Mouse (Mus musculus): ENCODE results near the gene Cpox.
"Not testable (repeated sequence)": the region's sequence is repeated elsewhere in the genome, so short reads cannot be mapped to it uniquely, and the experiment has no call there.

- not testable (repeated sequence) for TF ChIP-seq EP300 (optimal IDR thresholded peaks at IDR 0.05); CTCF (IDR thresholded peaks at IDR 0.05; ENCODE audit: low read depth)
These were observed 3.4 kb upstream of the Cpox start for GRCm38 (mm10) chr16:58666681-58667080.

Data from stomach, postnatal 0 days (tissue).